20 mouse cellular contexts compared by ENCODE assay signal in the genomic region with DNA sequence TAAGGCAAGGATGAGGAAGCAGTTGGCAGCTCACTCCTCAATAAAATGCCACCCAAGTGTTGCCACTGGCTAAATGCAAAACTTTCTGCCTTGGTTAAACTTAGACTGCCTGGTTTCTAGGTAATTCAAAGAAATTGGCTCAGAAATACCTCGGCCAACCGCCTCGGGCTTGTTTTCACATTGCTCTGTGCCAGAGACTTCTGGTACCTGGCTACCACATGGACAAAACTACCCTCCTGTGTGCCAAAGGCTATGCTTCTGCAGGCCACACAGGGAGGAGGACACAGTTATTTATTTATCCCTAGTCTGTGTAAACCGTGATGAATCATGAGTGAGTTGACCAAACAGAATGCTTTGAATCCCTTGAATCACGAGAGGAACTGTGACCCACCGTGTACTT.
DNase-seq lines count a peak whose midpoint lies in the region; ATAC-seq and TF ChIP-seq lines count a peak whose summit lies in the region.
"Had no signal": no experiment of that assay in that cellular context is flagged by ENCODE, and none has a peak within 500 bp of the region (broad histone marks: within the 10 kb centered on the region; RNA-seq: fewer than 3 reads in every experiment).

No protein-coding gene starts in this region.

- no peaks in the 10 kb centered on the region; the same call in 1 of the 2 replicates for H3K4me1 ChIP-seq in kidney, adult 2 months (ENCODE audit: control insufficient read depth, insufficient read depth, low read length)
- no peaks in the 10 kb centered on the region for H3K4me1 ChIP-seq in kidney, embryonic 15.5 days
- H3K4me1 ChIP-seq in intestine, embryonic 15.5 days (replicated peaks) = no peaks in the 10 kb centered on the region
- H3K4me1 ChIP-seq: forebrain, embryonic 10.5 days; hindbrain, embryonic 12.5 days; neural tube, embryonic 15.5 days had no signal

- H3K27ac ChIP-seq in kidney, adult 2 months (ENCODE audit: insufficient read depth, low read depth, low read length) = no peak overlapping the region
- H3K27ac ChIP-seq in kidney, embryonic 15.5 days = no peak overlapping the region
- no peak overlapping the region for H3K27ac ChIP-seq in intestine, embryonic 15.5 days
- H3K27ac ChIP-seq: forebrain, embryonic 10.5 days; hindbrain, embryonic 12.5 days; left cerebral cortex, adult 2 months; neural tube, embryonic 15.5 days had no signal

- peak; percentile 11 to 23 for DNase-seq in cerebellum, postnatal 10 days
- DNase-seq in cerebellum, adult 8-10 months = no peak
- peak; percentile 91 for DNase-seq in kidney, adult 2 months
- DNase-seq in kidney, postnatal 14 days = peak; percentile 71
- no peak for DNase-seq in layer of hippocampus, adult 9-10 months (ENCODE audit: low spot score)
- DNase-seq: adrenal gland, adult 2 months; cerebellum, adult 18-20 months; gastrocnemius, postnatal 10 days; liver; thymus, adult 18-20 months; thymus, postnatal 36 days had no signal

- no peak overlapping the region for H3K4me3 ChIP-seq in kidney, adult 2 months (ENCODE audit: insufficient read depth, low read depth, low read length)
- H3K4me3 ChIP-seq in kidney, embryonic 15.5 days (replicated peaks) = no peak overlapping the region
- no peak overlapping the region for H3K4me3 ChIP-seq in intestine, embryonic 15.5 days (replicated peaks)
- H3K4me3 ChIP-seq: forebrain, embryonic 10.5 days; hindbrain, embryonic 12.5 days; left cerebral cortex, adult 2 months; neural tube, embryonic 15.5 days had no signal

- 43% methylated on average over 6 of the region's 6 CpGs for WGBS in kidney, adult 2 months
- 73% methylated on average over 6 of the region's 6 CpGs for WGBS in kidney, embryonic 15.5 days
- 63% methylated on average over 6 of the region's 6 CpGs for WGBS in intestine, embryonic 15.5 days

- no peak for TF ChIP-seq POLR2A in kidney, adult 2 months (IDR thresholded peaks at IDR 0.05; ENCODE audit: low read depth, low read length)

- no peak for TF ChIP-seq CTCF in kidney, adult 2 months (conservative IDR thresholded peaks at IDR 0.05; ENCODE audit: insufficient read depth, insufficient read length, low read depth, low read length)

- H3K9me3 ChIP-seq in kidney, embryonic 15.5 days (replicated peaks) = no peaks in the 10 kb centered on the region
- H3K9me3 ChIP-seq in intestine, embryonic 15.5 days = no peaks in the 10 kb centered on the region
- H3K9me3 ChIP-seq: forebrain, embryonic 10.5 days; hindbrain, embryonic 12.5 days; neural tube, embryonic 15.5 days had no signal

- H3K4me2 ChIP-seq in kidney, embryonic 15.5 days = no peak overlapping the region
- no peak overlapping the region for H3K4me2 ChIP-seq in intestine, embryonic 15.5 days (replicated peaks)
- H3K4me2 ChIP-seq: hindbrain, embryonic 12.5 days; midbrain, embryonic 11.5 days; neural tube, embryonic 15.5 days had no signal

- no peak overlapping the region for H3K9ac ChIP-seq in kidney, embryonic 15.5 days
- no peak overlapping the region for H3K9ac ChIP-seq in intestine, embryonic 15.5 days
- H3K9ac ChIP-seq: hindbrain, embryonic 12.5 days; neural tube, embryonic 15.5 days had no signal

- no peaks in the 10 kb centered on the region for H3K27me3 ChIP-seq in kidney, adult 2 months (replicated peaks; ENCODE audit: control insufficient read depth, insufficient read depth, low read length)
- H3K27me3 ChIP-seq in kidney, embryonic 15.5 days = no peaks in the 10 kb centered on the region
- no peaks in the 10 kb centered on the region for H3K27me3 ChIP-seq in intestine, embryonic 15.5 days (replicated peaks)
- H3K27me3 ChIP-seq: hindbrain, embryonic 12.5 days; neural tube, embryonic 15.5 days had no signal

- no peak for ATAC-seq in kidney, embryonic 15.5 days (replicated peaks; ENCODE audit: low FRiP score)
- ATAC-seq in intestine, embryonic 15.5 days = no peak
- ATAC-seq: CD4-positive, CD25-positive, alpha-beta regulatory T cell, adult 4 months; forebrain, embryonic 16.5 days had no signal

- H3K36me3 ChIP-seq in kidney, adult 2 months (ENCODE audit: control insufficient read depth, insufficient read depth, low read length) = no peaks in the 10 kb centered on the region
- no peaks in the 10 kb centered on the region for H3K36me3 ChIP-seq in kidney, embryonic 15.5 days
- no peaks in the 10 kb centered on the region for H3K36me3 ChIP-seq in intestine, embryonic 15.5 days
- H3K36me3 ChIP-seq: forebrain, embryonic 10.5 days; hindbrain, embryonic 12.5 days; neural tube, embryonic 15.5 days had no signal

Comparison
In these comparisons a context has a peak if more than half of its experiments do, and no peak if none do; other contexts are left out.
1. DNase-seq: peak in cerebellum, postnatal 10 days (2 of 2), kidney, adult 2 months (single experiment) and kidney, postnatal 14 days (single experiment); none in cerebellum, adult 8-10 months (single experiment) and layer of hippocampus, adult 9-10 months (single experiment).